Mouse (Mus musculus) heart, postnatal 25 days (tissue): ENCODE results near the gene Gm28048. TPM values are rescaled to one million over a fixed set of nuclear protein-coding genes. Genes with fewer than 3 reads are reported as not detected.

Source experiments
- DNase-seq: peaks from one replicate; pipeline ENCODE4 v3.0.0; 2022; ENCODE audit warnings: low spot score
- intact Hi-C: fragments of 180-260 bp; cut with DNase I; formaldehyde crosslinking; loops from one replicate; pipeline ENCODE4 v1.15.1; 2025
- total RNA-seq, 2 experiments: library from RNA; stranded (reverse); gene quantifications; 2 replicates each; pipeline ENCODE4 v1.2.3; 2021

Gm28048 gene
- total RNA-seq, 2 experiments from 2014 or later: 5.4 to 5.8 TPM

DNA sequence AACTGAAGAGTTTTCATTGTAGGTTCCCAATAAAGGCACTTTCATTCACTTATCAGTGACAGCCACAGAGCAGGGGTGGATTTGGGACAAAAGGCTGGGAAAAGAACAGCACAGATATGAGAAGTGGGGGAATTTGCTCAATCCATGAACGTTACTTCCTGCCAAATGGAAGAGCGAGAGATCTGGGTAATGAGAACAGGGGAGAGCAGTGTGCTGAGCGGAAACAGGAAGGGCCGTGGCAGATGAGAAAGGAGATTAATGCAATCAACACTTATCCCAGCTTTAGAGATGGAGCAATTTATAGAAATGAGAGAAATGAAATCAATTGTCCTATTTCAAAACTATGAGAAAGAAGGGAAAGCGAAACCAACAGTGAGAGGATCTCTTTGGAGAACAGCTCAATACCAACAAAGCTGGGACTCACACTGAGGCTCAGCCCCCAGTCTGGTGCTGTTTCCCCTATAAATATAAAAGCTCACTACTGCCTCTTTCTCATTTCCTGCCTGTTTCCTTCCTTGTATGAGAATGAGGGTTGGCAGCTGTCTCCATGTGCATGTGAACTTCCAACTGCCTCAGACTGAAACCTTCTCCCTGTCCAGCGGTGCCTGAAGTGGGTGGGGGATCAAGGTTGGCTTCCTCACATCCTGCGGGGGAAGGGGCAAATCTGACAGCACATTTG lies 110.1 kb downstream of the Gm28048 start:
- no peak for DNase-seq
- intact Hi-C loops: no loop called here

DNA sequence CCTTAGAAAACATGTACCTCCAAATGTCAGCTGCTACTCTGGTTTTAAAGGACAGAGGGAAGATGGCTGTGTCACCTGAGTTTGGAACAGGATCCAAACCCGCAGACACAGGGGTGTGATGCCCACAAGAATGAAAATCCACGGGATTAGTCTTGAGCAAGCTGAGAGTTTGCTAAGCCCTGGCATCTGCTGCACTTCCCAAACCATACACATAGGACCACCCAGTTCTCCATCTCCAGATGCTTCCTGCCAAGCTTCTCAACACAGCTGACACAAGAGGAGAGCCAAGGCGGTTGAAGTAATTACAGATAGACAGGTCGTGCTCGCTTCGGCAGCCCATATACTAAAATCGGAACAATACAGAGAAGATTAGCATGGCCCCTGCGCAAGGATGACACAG lies 113.3 kb downstream of the Gm28048 start:
- no peak for DNase-seq
- intact Hi-C loops: loop anchor here (5.0 kb wide), 2 partner anchors 156 to 226 kb away; no protein-coding TSS in a partner anchor

DNA sequence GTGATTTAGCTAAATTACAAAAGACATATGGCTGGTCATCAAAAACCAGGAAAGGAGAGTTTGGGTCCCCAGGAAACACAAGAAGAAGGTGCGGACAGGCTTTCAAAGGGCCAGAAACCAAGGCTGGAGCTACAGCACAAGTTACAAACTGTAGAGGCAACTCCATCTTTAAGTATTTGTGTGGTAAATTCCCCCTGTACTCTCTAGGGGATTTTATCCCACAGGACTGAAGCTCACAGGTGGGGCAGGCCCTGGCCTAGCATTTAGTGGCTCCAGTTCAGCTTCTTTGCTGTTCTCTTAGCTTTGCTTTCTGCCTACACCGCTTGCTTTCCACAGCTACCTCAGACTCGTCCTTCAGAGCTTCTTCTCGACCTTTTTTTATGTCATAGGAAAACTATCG lies 114.2 kb downstream of the Gm28048 start:
- DNase-seq: no peak
- intact Hi-C loops: loop anchor here (5.0 kb wide), 2 partner anchors 155 to 225 kb away; no protein-coding TSS in a partner anchor

DNA sequence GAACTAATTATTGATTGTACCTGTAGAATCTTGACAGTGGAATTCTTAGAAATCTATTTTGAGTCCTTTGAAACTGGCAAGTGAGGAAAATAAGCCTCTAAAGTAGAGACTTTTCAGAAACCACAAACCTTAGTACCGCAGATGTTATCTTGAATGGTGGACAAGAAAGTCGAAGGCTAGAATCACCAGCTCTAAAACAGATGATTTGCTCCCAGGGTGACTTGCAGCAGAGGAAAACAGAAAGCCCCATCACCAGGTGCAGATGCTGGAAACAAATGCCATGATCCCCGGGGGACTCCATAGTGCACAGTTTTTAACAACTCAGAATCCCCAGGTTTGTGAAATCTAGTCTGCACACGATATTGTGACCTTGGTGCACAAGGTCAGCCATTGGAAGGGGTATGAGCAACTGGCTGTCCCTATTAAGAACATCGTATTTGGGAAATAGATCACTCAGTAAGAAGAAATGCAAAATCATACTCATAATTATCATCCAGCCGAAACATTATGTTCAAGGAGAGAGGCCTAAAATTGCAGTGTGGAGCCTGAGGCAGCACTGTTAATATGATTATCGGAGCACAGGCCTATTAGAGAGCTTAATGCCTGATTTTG lies 116.1 kb downstream of the Gm28048 start:
- DNase-seq: no peak
- intact Hi-C loops: loop anchor here (5.0 kb wide), 2 partner anchors 153 to 223 kb away; no protein-coding TSS in a partner anchor

DNA sequence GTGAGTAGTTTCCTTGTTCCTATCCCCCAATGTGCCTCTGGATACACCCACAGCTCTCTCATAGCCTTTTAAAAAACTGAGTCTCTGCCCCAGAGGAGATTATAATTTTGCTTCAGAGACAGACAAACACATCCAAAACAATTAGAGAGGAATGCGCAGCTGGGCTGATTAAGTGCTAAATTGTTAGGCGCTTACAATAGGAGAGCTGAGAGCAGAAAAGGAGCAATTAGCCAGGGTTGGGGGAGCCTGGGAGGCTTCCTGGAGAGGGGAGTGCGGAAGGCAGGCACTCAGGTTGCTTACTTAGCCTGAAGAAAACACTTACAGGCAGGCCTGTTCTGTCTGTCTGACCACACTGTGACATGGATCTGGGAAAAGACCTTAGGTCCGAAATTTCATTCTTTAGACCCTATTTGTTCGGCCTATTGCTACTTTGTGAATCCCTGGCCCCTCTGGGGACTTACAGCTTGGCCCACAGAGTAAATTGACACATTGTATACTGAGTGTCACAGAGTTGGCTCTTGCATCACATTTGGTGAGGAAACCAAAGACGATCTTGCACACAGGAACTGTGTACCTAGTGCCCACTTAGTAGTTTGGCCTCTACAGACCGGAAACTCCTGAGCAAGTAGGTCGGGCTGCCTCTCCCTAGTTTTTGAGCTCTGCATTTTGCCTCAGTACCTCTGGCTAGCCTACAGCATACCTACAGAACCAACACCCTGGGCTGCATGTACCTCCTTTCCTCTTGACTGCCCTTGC lies 117.4 kb downstream of the Gm28048 start:
- intact Hi-C loops: loop anchor here (5.0 kb wide), 2 partner anchors 152 to 222 kb away; no protein-coding TSS in a partner anchor
- no peak for DNase-seq

DNA sequence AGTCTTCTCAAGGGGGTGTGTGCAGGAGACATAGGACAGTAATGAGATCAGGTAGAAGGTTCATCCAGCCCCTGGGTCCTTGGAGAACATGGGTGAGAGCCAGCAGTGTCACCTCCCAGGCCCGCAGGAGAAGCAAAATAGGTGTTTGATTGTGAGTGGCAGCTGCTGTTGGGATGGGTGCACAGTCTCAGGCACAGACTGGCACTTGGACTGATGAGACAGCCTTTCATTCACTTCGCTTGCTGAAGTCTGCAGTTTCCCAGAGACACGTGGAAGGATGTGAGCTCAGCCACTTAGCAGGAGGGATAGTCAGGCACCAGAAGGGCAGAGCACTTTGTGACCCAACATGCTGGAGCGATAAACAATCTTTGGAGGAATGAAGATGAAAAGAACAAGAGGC lies 118.3 kb downstream of the Gm28048 start:
- DNase-seq: no peak
- intact Hi-C loops: no loop called here

DNA sequence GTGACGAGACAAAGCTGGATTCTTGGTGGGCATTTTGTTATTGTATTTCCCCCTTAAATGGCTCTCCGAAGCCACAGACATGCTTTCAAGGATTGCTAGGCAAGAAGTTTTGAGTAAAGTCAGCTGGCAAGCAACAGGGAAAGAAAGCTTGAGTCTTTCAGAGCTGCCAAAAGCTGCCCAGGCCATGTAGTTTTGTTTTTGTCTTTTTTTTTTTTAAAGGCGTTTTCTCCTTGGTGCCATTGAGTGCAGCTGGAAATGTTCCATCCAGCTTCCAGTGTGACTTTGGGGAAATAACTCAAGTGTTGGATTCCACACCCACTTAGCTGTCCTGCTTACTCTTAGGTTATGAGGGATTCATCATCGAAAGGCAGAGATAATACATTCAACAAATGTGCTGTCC lies 120.6 kb downstream of the Gm28048 start:
- DNase-seq: no peak
- intact Hi-C loops: loop anchor here (2.0 kb wide), 1 partner anchor 95 kb away; no protein-coding TSS in a partner anchor

DNA sequence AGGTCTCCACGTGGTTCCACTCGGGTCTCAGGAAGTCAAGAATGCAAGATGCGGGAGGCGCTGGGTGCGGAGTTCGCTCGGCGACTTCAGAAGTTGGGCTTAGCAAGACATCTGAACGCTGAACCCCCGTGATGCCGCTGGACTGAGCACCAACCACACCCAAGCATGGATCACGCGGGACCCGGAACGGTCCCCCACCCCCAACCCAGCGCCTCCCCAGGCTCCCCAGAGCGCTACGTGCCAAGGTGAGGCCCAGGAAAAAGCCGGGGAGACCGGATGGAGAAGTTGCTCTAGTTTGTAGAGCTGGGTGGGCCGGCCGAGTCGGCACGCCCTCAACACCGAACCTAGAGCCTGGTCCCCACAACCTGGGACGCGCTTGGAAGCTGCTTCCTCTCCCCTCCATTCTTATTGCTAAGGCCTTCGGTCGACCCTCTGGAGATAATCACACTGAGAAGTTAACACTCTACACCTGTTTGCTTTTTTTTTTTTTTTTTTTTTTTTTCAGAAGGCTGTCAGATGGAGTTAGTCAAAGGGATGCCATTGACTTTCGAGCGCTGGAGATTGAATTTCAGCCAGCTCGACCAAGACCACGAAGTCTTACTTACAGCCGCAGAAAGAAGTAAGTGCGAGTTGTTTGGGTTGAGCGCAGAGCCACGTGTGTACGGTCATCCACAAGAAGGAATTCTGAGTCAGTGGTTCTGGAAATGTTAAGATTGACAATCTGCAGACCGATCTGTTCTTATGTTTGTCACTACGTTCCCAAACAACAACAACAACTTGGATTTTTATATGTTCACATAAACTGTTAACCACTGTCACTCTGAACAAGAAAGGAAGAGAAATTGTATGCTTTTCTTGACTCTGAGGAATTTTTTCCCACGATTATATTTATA lies 121.3 kb downstream of the Gm28048 start, which contains the start of gene B3gnt2:
B3gnt2 (minus strand) TSS at position 627 of the 893 bp plus-strand sequence.
- peak; percentile 42 for DNase-seq
- intact Hi-C loops: loop anchor here (2.0 kb wide), 1 partner anchor 96 kb away; no protein-coding TSS in a partner anchor

DNA sequence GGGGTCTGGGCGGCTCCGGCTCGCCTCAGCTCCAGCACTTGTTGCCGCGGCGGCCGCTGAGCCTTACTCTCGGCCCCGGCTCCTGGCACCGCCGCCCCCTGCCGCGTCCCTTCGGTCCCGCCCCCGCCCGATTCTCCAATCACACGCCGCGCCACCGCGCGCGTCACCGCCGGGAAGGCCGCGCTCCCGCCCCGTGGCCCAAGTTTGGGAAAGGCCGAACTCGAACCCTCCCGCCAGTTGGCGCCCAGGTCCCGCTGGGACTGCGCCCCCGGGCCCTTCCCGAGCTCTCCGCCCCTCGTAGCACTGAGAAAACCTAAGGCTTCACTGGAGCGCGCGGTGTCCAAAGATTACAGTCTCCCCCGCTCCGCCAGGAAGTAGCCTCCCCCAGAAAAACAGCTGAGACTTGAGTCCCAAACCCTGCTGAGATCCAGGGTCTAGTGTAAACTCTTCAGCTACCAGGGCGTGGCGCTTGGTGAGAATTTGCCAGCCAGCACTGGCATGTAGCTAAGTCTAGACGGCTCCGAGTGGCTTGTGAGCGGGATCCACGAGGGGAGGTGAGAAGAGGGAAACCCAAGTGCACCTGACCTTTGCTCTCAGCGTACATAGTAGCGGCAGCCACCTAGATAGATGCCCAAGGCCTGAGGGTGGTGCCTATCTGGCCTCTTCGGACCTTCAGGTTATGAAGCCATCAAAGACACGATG lies 122.1 kb downstream of the Gm28048 start:
- intact Hi-C loops: loop anchor here (2.0 to 5.0 kb wide), 2 partner anchors 77 to 97 kb away; no protein-coding TSS in a partner anchor
- peak; percentile 86 for DNase-seq

DNA sequence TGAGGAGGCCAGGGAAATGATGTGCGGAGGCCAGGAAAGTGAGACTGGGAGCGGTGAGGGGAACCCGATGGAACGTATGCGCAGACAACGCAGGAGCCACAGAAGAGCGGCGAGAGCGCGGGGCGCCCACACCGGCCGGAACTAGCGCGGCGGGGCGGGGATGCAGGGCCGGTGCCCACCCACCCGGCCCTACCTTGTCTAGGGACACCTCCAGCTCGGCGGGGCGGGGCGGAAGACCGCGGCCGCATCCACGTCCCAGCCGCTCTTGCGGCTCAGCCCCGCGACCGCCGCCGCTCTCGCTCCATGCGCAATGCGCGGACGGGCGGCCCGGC lies 122.6 kb downstream of the Gm28048 start:
- DNase-seq: no peak
- intact Hi-C loops: loop anchor here (5.0 kb wide), 1 partner anchor 77 kb away; no protein-coding TSS in a partner anchor

DNA sequence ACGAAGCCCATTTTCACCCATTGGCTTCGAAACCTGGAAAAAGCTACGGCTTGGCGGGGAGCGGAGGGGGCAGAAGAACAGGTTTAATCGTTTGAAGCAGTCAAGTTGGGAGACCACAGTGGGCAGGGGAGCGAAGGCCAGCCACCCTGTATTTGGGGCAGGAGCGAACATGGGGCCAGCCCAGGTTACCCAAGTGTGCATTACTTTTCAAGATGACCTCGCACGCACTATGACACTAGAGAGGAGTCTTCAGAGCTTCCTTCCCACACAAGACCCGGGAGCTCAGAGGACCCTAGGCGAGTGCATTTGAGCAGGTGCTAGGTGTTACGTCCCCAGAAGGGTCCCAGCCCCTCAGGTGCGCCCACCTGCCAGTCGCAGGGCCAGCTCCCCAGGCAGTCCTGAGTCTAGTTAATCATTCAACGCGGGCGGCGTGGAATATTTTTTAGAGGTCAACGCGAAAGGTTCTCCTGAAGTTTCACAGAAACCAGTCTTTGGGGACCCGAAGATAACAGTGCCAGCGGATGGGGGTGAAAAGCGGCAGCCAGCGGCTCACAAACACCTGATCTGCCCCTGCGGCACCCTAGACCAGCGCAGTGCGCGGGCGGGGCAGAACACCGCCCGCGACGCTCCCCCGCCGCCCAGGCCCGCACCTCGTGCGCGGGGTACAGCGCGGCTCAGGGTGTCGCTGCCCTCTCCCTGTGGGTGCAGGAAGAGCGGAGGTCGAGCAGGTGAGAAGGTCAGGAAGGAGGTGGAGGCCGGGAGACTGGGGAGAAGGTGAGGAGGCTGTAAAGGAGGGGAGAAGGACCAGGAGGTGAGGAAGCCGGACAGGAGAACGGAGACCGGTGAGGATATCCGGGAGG lies 123.2 kb downstream of the Gm28048 start:
- intact Hi-C loops: loop anchor here (5.0 kb wide), 1 partner anchor 76 kb away; no protein-coding TSS in a partner anchor
- no peak for DNase-seq

DNA sequence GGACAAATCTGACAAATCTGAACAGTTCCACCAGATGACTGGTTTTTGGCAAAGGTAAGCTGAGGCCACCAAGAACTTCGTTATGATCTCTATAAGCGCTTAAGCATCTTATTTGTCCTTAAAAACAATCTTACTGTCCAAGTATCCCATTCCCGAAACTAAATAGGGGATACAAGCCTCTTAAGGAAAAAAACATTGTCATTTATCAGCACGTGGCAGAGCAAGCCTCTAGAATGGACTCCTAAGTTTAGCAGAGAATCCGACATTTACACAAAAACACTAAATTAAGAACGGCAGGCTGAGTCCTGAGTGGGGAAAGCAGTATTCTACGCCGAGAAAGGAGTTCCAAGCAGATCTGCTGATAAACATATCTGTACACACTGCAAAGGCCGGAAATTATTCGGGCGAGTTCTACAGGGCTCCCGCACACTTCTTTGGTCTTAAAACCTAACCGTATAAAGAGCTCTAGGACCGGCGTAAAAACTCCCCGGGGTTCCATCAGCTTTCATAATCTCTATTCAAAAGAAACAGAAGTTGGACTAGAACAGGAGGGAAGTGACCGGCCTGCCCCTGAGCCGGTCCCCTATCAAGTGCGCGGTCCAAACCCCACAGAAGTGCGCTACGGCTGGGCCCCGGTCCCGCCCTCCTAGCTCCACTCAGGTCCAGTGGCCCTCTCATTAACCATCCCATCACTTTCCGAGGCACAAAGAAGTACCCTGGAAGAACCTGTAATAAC lies 124.0 kb downstream of the Gm28048 start:
- DNase-seq: no peak
- intact Hi-C loops: loop anchor here (5.0 kb wide), 1 partner anchor 76 kb away; no protein-coding TSS in a partner anchor

DNA sequence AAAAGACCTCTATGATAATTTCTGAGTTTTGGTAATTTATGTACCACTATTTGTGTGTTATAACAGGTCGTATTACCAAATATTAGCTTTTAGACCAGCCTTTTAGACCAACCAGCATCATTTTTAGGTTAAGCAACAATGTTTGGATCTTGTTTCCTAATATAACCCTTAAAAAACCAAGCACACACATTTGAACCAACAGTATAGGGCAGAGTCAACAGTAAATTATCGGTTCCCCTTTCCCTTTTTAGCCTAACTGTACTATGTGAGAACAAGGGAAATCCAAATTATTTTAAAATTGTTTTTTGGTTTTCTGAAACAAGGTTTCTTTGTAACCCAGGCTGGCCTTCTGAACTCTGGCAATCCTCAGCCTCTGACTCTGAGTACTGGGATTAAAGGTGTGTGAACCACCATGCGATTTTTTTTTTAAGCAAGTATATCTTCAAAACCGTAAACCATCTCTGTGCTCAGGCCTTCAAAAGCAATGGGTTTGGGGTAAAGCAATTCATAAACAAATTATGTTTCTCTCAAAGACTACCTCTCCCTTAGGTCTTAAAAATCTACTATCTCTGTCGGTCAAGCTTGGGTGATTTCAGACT lies 124.7 kb downstream of the Gm28048 start:
- intact Hi-C loops: loop anchor here (5.0 kb wide), 1 partner anchor 75 kb away; no protein-coding TSS in a partner anchor
- DNase-seq: no peak

DNA sequence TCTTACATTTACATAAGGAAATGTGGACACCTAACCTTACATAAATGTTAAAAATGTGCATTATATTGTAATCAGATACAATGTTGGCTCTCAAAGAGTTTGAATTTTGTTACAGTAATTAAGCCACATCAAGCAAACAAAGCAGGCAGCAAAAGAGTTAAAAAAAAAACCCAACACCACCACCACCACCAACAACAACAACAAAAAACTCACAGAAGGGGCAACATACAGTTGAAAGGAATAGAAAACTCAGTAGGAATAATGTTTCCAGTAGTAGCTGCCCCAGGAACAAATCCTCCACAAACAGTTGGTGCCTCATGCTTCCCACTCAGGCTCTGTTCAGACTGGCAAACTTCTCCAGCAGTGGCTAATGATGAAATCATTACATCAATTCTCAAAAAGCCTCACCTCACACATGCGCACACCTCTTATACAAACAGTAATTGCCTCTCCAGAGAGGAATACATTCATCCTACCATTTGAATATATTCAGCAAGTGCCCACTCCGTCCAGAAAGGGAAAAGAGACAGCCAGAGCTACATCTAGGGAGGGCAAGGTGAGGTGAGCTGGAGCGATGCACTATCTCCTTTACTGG lies 125.4 kb downstream of the Gm28048 start:
- DNase-seq: no peak
- intact Hi-C loops: loop anchor here (5.0 kb wide), 1 partner anchor 74 kb away; no protein-coding TSS in a partner anchor

DNA sequence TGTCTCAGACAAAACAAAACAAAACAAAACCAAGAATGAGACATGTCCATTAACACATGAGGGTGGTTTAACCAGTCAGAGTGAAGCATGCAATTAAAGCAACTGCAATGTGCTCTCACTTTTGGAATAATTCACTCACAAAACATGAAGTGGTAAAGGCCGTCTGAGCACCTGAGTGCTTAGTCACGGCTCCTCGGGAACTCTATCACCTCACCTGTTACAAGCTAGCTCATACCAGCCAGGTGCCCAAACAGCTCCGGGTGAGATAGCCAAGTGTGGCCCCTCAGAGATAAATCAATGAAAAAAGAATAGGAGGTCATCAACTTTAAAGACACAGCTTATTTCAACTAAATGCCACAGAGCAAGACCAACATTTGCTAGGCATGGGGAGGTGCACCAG lies 127.3 kb downstream of the Gm28048 start:
- intact Hi-C loops: no loop called here
- DNase-seq: no peak

DNA sequence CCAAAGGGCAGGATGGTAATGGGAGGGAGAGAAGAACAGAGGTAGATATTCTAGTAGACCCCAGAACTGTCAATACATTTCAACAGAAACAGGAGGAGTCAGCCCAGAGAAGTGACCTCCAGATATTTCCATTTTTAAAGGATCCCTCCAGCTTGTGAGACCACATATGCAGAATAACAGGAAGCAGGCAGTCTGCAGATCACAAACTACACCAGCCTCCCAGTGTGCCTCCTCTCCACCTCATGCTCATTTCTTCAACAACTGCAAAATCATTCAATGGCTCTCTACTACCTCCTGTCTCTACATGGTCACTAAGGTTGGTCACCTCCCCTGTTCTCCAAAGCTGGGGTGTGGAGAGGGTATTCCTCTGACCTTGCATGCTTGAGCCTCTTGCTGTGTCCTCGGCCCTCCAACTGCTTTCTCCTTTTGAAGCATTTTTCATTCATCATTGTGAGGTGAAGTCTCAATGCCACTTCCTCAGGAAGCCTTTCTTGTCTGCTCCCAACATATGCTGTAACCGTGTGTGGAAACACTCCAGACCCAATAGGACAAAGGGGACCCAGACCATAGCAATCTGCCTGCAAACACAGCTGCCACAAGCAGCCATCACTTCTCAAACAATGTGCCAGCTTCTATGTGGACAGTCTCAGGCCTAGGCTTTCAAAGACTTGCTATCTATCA lies 128.3 kb downstream of the Gm28048 start:
- DNase-seq: no peak
- intact Hi-C loops: no loop called here
